Mouse (Mus musculus): ENCODE measurements around the gene Itpripl2.
A peak's percentile ranks its signal among the peaks of the same experiment; 100 is the strongest.

The Itpripl2 gene

DNA sequence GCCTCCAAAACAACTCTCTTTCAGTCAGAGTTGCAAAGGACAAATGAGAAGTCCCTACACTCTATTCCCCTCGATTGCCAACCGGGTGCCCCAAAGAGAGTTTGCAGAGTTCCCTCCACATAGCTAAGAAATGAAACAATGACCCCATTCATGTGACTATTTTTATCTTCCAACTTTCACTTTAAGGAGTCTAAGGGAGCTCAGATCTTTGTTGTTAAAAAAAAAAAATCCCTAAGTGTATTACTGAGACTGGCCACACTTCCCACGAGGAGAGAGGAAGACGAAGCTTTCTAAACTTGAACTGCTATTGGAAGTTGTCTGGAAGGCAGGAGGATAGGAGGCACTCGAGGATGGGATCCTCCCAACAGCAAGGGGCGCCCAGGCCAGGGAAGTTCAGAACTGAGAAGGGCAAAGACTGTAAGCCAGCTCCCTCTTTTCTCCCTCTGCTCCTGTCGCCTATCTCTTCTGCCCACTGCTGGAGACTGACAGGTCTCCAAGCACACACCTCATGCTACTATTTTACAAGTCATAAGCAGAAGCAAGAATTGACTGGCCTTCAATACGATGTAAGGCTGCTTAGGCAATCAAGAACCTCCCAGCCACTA lies 3.6 kb downstream of the Itpripl2 start:
- DNase-seq (ENCODE audit: low spot score), result no peak

DNA sequence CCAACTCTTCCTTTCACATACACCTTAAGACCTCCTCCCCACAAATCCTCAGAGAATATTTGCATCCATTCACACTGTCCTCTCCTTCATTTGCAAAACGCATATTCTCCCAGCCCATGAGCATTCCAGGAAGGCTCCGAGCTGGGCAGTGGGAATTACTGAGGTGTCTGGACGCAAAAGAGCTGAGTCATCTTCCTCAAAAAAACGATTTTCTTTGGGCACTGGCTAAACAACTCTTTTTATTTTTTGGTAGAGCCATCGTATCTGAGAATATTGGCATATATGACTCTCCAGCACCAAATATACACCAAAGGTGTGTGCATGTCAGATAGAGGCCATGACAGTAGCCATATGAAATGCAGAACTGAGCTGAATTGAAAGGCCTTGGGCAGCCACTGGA lies 4.9 kb downstream of the Itpripl2 start:
- no peak for DNase-seq (ENCODE audit: low spot score)

DNA sequence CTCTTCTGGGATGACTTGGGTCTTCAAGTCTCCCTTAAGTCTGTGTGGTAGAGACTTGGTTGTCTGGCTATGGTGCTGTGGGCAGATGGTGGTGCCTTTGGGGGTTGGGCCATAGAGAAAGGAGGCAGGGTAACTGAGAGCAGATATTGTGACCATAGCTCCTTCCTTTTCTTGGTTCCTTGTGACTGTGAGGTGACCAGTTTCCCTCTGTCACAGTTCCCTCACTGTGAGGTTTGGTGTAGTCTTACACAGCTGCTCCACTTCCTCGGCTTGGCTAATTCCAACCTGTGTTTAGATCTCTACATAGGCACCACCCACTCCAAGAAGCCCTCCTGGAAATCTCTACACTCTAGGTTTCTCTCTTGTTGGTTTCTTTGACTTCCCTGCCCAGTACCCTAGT lies 7.8 kb downstream of the Itpripl2 start:
- DNase-seq (ENCODE audit: low spot score), result no peak

DNA sequence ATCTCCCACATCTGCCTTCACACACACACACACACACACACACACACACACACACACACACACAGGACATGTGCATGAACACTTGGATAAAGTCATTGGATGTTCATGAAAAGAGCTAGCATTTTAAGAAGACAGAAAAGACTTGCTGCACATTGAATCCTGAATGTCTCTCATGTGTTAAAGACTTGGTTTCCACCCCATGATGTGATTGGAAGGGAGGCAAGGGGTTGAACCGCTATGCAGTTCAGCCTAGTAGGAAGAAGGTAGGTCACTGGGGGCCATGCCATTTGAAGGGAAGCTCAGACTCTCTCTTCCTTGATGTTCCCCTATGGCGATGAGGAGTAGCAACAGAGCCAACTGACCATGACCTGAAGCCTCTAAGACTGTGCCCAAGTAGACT lies 9.8 kb downstream of the Itpripl2 start:
- DNase-seq (ENCODE audit: low spot score), result no peak

DNA sequence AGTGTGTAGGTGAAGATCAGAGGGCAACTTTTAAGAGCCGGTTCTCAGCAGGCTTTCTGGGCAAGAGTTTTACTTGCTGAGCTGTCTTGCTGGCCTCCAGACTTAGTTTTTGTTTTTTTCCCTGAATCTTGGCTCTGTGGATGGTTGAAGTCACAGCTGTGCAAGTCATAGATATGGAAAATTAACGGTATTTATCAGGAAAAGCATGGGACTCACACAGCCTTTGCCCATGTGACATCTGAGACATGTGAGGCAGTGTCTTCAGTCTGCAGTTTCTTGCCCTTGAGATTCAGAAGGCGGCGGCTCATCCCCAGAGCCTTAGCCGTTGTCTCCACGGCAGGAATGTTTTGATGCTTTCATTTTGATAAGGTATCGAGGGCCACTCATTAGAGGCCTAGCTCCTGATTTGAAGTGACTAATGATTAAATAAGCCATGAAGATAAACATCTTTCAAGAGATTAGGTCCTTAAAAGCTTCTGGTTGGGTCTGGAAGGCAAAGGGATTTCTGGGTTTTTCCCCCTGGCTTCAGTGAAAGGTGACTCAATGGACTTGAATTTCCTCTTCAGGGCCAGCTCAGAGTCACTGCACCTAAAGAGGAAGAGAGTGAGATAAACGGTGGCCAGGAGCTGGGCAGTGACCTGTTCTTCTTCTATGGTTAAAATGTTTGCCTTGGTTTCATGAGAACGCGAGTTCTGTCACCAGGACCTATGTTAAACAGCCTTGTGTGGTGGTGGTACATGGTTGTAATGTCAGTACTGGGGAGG lies 10.5 kb downstream of the Itpripl2 start:
- DNase-seq (ENCODE audit: low spot score), result no peak

DNA sequence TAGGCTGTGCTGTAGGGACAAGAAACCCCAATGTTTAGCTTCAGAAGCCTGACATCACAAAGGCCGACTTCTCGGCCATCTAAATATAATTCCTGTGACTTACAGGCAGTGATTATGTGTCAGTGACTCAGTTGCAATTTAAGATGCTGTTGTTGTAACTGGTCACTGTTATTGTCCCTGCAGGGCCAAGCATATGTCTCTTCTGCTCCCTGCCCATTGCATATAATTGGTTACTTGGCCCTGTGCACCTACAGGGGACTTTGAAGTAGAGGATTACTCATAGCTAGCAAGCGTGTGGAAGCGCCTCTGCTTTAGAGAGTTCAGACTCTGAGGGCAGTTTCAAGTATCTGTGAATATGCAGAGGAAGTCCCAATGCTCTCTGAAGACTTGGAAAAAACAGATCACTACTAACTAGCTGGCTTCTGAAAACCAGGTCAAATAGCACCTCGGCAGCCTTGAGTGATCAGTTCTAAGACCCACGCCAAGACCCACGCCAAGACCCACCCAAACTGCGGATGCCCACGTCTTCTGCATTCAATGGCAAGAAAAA lies 11.5 kb downstream of the Itpripl2 start:
- DNase-seq (ENCODE audit: low spot score), result no peak

DNA sequence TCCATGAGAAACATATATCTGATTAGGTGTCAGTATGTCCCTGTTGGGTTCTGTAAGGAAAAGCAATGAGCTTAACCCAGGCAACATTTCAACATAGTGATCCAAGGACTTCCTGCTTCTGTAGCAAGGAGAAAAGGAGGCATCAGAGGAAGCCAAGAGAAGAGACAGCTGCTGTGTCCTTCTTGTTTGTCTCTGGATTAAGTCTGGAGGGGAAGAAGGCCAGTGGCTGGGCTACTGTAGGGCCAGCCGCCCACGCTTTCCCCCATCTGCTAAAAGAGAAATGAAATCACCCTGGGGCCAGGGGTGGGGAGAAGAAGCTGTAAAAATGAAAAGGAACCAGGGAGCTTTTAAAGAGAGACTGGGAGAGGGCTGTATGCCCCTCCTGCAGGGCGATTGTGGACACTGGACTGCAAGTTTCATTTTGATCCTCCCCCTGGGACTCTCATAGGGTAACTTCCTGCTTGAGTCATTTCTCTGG lies 12.9 kb downstream of the Itpripl2 start:
- no peak for DNase-seq (ENCODE audit: low spot score)

DNA sequence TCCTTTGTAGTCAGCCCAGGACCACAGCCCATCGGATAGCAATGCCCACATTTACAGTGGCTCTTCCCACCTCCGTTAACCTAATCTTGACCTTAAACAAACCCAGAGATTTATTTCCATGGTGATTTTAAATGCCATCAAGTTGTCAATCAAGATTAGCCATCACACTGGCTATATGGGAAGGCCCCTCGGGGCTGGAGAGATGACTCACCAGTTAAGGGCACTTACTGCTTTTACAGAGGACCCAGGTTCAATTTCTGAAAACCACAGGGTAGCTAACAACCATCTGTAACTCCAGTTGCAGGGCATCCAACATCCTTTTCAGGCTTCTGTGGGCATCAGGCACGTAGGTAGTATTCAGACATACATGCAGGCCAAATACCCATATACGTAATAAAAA lies 15.3 kb downstream of the Itpripl2 start:
- no peak for DNase-seq (ENCODE audit: low spot score)

DNA sequence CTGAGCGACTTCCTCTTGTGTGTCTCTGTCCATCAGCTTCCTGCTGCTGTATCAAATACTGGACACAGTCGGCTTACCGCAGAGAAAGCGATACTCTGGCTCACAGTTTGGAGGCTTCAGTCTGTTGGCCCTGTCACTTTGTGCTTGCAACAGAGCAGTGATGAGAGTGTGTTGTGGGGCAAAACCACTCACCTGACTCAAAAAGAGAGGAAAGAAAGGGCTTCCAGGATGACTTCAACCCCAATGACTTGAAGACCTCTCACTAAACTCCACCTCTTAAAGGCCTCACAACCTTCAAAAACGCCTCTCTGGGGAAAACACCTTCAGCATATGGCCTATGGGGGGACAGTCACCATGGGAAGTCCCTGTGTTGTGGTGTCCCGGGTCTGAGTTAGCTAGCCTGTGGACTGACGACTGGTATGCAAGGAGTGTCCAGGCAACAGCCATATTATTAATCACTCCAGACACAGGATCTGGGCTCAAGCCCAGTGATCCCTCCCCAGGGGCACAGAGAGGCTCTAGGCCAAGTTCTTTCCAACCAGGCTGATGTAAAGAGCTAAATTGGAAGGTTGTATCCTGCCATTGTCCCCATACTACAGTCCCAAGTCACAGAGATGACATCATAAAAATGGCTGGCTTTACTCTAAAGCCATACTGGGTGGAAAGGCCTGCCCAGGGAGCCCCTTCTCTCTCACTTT lies 16.6 kb downstream of the Itpripl2 start:
- no peak for DNase-seq (ENCODE audit: low spot score)

DNA sequence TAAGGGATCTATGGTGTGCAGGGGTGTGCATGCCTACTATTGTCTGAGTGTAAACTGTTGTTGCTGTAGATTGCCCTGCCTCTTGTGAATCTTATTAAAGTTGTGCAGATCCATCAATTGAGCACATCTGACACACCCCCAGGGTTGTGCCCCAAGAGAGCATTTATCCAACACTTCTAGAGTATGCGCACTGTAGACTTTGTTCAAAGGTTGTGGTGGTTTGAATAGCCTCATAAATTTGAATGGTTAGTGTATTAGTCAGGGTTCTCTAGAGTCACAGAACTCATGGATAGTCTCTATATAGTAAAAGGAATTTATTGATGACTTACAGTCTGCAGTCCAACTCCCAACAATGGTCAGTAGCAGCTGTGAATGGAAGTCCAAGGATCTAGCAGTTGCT lies 18.9 kb downstream of the Itpripl2 start:
- DNase-seq (ENCODE audit: low spot score), result no peak

DNA sequence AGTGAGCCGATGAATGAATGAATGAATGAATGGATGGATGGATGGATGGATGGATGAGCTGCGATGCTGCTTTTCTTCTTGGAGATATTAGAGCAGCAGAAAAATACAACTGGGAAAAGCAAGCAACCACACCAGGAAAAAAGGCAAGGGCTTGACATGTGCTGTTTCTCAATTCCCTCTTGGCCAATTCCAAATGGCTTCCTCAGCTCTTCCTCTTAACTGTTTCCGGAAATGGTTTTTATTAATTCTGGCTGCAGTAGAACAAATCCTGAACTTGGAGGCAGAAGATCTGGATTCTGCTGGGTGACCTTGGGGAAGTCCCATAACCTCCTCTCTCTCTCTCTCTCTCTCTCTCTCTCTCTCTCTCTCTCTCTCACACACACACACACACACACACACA lies 23.7 kb downstream of the Itpripl2 start:
- DNase-seq (ENCODE audit: low spot score), result no peak

DNA sequence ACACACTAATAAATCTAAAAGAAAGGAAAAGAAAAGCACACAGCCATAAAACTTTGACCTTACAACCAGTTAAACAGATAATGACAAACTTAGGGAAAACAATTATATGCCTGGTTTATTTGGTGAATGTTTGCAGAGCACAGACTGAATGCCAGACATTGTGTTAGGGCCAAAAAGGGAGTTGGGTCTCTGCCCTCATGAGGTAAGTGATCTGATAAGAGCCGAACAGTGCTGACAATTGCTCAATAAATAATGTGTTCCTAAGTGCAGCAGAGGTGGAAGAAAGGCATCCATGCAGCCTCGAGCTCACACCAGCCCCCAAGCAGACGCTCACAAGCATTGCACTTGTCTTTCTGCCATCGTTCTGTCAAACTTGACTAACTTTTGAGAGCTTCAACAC lies 27.3 kb downstream of the Itpripl2 start:
- DNase-seq (ENCODE audit: low spot score), result no peak

DNA sequence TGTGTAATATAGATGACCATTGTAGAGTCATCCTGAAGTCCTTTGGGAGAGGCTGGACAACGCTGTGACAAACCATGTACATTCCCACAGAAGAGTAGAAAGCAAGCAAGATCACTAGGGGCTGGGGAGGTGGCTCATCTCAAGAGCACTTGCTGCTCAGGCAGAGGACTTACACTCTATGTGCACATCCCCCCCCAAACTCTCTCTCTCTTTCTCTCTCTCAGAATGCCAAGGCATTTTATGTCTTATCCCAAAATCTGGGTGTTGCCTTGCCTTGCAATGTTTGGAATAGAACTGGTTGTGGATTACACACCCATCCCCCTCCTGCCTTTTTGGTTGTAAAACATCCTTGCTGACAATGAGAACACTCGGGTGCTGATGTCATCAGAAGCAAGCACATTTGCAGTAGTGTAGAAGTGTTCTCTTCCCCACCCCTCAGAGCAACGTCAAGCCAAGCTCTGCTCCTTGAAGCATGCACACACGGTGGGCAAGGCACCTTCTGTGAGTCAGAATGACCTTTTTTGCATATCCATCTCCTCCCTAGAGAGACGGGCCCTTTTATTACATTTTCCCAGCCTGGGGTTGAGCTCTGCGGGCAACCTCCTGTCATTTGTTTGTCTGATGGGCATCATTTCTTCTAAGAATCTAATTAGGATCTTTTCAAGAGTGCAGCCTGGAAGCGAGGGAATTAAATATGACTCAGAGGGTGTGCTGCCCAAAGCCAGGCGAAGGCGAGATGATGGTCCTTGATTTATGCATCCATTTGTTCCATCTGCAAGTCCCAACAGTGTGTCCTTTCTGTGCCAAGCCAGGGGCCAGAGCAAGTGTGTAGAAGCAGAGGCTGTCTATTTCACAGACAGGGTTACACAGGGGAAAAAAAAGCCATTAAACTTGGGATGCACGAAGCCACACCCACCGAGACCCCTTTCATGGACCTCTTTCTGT lies 28.7 kb downstream of the Itpripl2 start:
- DNase-seq (ENCODE audit: low spot score), result no peak

DNA sequence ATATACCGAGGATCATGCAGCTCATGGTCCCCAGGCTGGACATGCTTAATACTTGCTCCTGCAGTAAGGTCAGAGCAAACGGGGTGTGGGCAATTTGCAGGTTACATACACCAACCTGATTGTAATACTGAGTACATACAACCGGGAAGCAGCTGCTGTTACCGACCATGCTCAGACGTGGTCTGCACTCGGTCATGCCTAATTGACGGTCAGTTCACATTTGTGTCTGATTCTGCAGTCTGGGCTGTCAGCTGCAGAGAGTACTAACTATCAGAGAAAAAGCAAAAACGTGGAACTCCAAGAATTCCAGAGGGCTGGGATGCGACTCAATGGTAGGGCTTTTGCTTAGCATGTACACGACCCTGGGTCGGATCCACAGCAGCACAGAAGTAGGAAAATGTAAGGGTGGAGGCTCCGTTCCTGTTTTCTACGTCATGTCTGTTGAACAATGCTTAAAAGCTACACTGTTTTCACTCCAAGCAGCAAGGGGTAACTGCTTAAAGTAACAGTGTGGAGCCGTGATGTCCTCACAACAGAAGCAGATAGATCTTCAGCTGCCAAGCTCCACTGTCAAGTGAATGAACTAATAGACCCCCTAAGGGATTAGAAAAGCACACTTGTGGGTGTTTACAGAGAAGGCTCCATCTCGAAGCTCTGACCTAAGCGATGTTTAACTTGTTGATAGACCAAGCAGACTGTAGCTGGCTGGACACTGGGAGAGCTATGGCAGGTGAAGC lies 30.2 kb downstream of the Itpripl2 start:
- peak; percentile 50 for DNase-seq (ENCODE audit: low spot score)

DNA sequence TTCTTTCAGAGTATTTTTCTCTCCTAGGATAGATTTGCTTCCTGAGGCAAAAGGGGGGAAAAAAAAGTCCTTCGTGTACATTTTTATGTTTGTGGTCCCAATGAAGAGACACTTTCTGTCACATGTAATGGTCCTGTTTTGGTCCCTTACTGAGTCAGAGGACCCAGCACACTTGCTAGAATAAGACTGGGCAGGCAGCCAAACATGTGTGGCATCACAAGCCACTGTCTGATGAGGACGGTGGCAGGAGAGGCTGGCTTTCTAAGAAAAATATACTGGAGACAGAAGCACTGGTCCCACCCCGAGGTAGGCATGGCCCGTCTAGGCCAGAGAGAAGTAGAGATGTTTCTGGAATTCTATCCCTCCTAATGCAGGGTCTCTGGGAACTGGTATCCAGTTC lies 38.1 kb downstream of the Itpripl2 start:
- no peak for DNase-seq (ENCODE audit: low spot score)

DNA sequence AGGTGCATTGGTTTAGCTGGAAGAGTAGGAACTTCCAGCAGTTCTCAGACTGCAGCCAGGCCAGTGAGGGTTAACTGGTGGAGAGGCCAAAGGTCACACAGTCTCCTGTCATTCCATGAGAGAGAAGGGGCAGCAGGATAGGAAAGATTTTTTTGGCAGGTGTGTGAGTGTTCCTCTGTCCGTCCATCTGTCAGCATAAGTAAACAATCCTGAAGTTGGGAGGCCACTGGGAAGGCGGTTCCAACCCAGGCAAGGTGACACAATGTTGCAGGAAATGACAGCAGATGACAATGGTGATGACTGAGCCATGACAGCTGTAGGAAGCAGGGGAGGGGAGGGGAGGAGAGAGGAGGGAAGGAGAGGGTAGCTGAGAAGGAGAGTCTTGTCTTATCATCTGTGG lies 38.8 kb downstream of the Itpripl2 start:
- DNase-seq (ENCODE audit: low spot score), result no peak

DNA sequence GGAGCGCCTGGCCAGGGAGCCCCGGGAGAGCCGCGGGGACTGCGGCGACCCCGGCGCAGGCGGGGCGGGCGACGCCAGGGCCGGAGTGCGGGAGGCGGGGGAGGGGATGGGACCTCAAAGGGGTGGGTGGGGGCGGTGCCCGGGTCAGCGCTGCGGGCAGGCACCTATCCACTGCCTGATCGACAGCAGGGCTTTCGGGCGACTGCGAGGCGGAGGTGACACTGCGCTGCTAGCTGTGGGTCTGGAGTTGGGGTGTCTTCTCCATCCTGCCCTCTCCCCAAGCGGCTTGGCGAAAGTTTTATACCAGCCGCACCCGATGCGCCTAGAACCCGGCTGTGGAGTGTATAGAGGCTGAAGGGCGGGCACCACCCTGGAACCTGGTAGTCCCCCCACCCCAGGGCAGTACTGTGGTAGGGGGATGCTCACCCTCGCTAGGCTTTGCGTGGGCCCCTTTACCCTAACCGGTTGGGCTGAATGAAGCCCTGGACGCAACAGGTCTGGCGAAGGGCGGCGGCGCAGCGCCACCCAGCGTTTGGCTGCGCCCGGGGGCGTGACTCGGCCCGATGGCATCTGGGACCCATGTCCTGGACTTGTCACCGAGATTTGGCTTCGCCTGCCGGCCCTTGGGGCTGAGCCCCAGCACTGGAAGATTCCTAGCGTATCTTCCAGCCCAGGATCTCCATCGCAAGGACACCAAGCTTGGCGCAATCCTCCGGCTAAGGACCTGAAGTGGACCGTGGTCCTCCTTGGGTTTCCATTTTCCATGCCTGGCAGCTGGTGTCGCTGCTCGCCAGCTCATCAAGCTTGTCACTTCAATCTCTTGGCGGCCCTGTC lies 43.4 kb downstream of the Itpripl2 start, which contains the start of gene Syt17:
TSS of gene Syt17 (minus strand) at position 89 of the 834 bp plus-strand sequence.
- DNase-seq (ENCODE audit: low spot score), result peak; percentile 89

DNA sequence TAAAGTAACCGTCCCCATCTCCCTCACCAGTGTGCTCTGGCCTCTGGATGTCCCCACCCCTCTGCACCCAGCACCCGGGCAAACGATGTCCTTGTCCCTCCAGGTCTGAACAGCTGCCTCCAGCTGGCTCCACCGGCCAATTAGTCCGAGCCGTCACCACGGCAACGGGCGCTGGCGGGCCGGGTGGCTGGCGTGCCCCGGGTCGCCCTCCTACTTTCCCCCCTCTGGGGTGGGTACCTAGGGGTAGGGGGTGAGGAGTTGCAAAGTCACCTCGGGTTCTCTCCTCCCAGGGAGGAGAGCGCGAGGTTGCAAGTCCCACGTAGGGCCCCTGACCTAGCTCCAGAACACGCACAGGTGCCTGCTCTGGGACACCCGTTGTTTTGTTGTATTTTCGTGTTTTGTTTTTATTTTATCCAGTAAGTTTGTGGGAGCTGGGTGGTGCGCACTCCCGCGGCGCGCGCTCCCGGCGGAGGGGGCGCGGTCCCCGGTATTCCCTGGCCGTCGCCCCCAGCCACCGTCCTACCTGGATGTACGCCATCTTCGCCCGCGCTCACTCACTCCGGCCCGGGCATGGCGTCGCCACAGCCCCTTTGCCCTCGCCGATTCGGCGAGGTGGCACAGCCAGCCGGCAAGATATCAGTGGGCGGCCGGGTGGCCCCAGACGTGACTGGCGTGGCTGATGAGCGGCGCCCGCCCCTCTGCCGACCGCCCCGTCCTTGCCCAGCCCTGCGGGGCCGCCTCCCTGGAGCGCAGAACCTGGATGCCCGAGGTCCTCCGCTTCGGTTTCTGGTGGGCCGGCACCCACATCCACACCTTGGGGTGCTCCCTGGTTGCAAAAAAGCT lies 44.3 kb downstream of the Itpripl2 start:
- DNase-seq (ENCODE audit: low spot score), result peak; percentile 71

DNA sequence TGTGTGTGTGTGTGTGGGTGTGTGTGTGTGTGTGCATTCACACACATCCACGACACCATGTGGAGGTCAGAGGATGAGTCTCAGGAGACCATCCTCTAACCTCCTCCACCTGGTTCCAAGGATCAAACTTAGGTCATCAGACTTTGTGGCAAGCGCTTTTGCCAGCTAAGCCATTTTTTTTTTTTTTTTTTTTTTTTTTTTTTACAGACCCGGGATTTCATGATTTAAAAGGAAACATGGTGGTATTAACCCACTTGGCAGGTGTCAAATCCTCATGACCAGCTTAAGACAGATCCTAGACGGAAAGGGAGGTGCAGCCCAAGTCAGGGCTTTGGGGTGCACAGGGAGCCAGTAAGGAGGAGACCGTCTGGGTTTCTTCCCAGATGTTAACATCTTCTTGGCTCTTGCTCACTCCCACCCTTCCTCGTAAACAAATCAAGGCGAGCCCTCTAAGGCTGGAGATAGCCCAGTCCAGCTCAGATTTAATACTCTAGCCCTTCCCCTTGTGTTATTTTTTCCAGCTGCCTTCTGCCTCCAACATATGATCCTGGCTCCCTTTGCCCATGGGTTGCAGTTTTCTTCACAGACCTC lies 47.8 kb downstream of the Itpripl2 start:
- DNase-seq (ENCODE audit: low spot score), result no peak
